Mouse (Mus musculus) C2C12 (cell line): Measurements from ENCODE around the gene Kl.

Experiments
- CTCF ChIP-seq: IDR thresholded peaks from one replicate; pipeline ENCODE4 v1.5.1; 2011; ENCODE audit not compliant: control insufficient read depth, insufficient read depth, insufficient read length
- MAX ChIP-seq: IDR thresholded peaks from one replicate; pipeline ENCODE4 v1.6.1; 2011; ENCODE audit warnings: mild to moderate bottlenecking, control low read depth
- MYOD1 ChIP-seq: IDR thresholded peaks from one replicate; pipeline ENCODE4 v1.6.1; 2011; ENCODE audit warnings: low read depth; ENCODE audit not compliant: control insufficient read depth, insufficient read length
- MYOG ChIP-seq: IDR thresholded peaks from one replicate; pipeline ENCODE4 v1.6.1; 2011; ENCODE audit not compliant: control insufficient read depth, insufficient read length; ENCODE audit errors: extremely low read depth
- USF1 ChIP-seq: IDR thresholded peaks from one replicate; pipeline ENCODE4 v1.6.1; 2011; ENCODE audit warnings: low read depth, mild to moderate bottlenecking, control low read depth, moderate library complexity

GRCm38 (mm10) chr5:151018450-151018849 is 66.0 kb downstream of the Kl start:
- TF ChIP-seq CTCF = no peak
- no peak for TF ChIP-seq MYOG
- TF ChIP-seq MAX = no peak
- no peak for TF ChIP-seq MYOD1
- no peak for TF ChIP-seq USF1
